Mouse (Mus musculus): ENCODE results near the gene Nek6.

Nek6 gene

GRCm38 (mm10) chr2:38578602-38579521 is 67.4 kb downstream of the Nek6 start:
- peak; percentile 38 for DNase-seq (ENCODE audit: low read depth, low spot score)

DNA sequence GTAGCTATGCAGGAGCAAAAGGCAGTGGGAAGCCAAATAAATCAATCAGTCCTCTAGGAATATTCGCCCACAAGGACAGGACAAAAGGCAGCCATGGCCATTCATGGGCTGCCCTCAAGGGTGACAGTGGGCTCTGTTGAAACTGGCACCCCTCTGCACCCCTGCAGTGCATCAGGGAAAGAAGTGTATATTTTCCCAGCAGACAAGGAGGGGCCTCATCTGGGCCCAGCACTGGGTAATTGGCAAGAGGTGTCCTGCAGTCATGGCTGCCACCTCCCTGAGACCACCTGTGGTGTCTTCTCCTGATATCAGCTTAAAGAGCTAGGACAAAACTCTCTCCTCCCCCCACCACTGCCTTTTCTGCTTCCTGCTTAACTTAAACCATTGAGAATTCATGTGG is 68.1 kb downstream of the Nek6 start:
- no peak for DNase-seq (ENCODE audit: low read depth, low spot score)

GRCm38 (mm10) chr2:38583982-38584381 is 72.5 kb downstream of the Nek6 start:
- no peak for DNase-seq (ENCODE audit: low read depth, low spot score)

DNA sequence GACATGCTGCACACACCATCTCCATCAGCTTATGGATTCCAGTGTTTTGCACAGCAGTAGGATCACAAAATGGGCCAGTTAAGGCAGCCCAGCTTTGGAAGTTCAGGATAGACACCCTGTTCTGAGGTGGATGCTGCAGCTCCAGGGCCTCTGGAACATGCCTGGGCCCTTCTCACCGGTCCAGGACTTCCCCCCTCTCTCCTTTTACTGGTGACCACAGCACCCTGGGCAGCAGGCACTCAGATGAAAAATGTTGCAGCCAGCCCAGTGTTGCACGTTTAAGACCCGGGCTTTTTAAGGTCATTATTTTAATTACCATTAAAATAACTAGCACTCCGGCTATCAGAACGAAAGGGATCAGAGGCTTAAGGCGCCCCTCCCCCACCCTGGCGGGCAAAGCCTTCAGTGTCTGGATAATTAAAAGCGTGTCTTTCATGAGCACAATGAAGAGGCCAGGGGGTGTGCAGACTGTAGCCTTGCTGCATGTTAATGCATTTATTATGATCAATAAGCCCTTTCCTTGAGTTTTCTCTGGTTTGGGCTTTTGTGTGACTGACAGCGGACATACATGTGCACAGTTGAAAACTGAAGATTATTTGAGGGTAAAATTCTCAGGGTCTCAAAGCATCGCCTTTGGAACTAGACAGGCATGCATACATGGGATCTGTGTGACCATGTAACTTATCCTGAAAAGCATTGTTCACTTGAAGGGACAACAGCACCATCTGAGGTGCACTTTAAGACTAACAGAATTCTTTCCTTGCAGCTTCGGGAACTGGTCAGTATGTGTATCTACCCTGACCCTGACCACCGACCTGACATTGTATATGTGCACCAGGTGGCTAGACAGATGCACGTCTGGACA is 73.3 kb downstream of the Nek6 start:
- no peak for DNase-seq (ENCODE audit: low read depth, low spot score)

DNA sequence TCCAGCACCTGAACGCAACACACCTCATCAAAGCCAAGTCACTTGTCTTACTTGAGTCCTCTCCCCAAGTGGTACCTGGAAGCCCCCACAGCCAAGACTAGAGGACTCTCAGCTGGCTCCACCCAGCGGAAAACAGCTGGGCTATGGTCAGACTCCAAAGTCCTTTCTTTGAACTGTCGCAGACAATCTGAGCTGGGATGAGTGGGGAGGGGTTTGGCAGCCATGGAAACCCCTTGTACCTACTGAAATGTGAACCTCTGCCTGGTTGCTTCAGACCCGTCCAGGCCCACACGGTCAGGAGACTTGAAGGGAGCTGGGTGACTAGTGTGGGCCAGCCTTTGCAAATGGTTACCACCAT is 73.9 kb downstream of the Nek6 start:
- no peak for DNase-seq (ENCODE audit: low read depth, low spot score)

GRCm38 (mm10) chr2:38586733-38587132 is 75.3 kb downstream of the Nek6 start:
- DNase-seq (ENCODE audit: low read depth, low spot score): no peak

DNA sequence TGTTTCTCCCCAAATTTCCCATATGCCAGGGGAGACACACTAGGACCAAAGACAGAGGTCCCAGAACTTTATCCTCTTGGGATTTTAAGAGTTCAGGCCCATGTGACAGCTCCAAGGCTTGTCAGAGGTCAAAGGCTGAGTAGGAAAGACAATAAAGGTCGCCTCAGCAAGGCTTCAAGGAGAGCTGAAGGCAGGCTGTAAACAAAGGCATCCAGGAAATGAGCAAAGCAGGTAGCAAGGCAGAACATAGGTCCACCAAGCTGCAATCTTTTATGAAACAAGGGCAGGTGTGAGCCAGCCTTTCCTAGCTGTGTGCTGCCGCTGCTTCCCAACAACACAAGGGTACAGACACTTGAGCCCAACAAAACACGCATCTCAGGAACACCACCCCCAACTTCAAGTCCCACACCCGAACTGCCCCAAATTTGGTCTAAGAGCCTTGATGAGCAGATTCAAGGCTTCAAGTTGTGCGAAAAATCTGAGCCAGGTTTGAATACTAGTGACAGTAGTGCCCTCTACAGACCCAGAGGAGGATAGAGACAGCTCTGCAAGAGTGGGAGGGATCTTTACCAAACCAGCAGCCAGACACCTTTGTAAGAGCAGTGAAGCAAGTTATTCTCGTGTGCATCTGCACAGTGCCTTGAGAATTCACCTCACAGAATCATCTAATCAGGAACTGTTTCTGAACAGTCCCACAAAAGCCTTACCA is 80.5 kb downstream of the Nek6 start:
- peak; percentile 55 for DNase-seq (ENCODE audit: low read depth, low spot score)

- no peak for DNase-seq (ENCODE audit: low read depth, low spot score)
These were observed 83.4 kb downstream of the Nek6 start for GRCm38 (mm10) chr2:38594874-38595273.

DNA sequence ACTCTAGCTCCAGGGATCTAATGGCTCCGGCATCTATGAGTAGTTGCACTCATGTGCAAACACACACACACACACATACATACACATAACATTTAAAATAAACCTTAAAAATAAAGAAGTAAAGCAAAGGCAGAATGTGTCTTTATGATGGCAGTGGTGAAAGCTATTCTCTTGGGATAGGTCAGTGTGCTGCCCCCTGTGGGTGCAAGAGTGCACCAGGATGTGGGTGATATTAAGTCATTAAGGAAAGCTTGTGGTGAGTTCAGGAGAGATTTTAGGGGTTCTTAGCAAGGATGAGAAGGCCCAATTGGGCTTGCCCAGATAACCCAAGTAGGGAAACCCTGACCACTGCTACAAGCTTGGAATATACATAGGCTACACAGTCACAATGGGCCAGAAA is 86.5 kb downstream of the Nek6 start:
- DNase-seq (ENCODE audit: low read depth, low spot score): no peak

GRCm38 (mm10) chr2:38598395-38598794 is 87.0 kb downstream of the Nek6 start:
- DNase-seq (ENCODE audit: low read depth, low spot score): peak; percentile 19

DNA sequence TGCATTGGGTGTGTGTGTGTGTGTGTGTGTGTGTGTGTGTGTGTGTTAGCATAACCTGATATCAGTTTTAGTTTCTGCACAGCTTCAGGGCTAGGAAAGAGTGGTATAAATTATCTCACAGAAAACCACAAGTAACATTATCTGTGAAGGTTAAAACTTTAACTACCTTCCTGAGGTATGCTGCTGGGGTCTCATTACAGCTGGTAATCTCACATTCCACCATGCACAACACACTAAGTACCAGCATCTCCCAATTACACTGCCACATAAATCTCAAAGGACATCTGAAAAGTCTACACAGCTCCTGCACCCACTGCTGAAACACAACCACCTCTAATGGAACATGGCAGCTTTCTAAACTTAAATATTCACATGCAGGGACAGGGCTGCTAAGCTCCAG is 89.4 kb downstream of the Nek6 start:
- DNase-seq (ENCODE audit: low read depth, low spot score): no peak

GRCm38 (mm10) chr2:38607716-38608115 is 96.3 kb downstream of the Nek6 start:
- no peak for DNase-seq (ENCODE audit: low read depth, low spot score)

GRCm38 (mm10) chr2:38608831-38609309 is 97.4 kb downstream of the Nek6 start:
- peak; percentile 36 for DNase-seq (ENCODE audit: low read depth, low spot score)

- no peak for DNase-seq (ENCODE audit: low read depth, low spot score)
These were observed 97.9 kb downstream of the Nek6 start for GRCm38 (mm10) chr2:38609310-38609709.

DNA sequence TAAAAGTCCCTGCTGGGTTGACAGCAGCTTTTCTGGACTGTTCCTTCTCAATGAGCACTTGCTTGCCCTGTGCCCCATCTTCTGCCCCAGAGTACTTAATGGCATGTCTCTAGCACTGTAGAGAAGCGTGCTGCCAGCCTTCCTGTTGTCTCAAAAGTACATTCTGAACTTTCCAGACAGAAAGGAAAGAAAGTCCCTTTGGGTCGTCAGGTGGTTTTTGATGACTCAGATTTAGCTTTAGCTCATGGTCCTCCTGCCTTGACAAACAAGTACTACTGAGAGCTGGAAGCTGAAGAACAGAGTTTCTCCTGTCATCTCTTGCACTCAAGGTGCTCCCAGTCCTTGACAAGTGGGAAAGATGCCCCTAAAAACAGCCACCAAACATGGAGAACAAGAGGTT is 98.7 kb downstream of the Nek6 start:
- DNase-seq (ENCODE audit: low read depth, low spot score): no peak

GRCm38 (mm10) chr2:38612596-38612995 is 101.2 kb downstream of the Nek6 start:
- no peak for DNase-seq (ENCODE audit: low read depth, low spot score)

DNA sequence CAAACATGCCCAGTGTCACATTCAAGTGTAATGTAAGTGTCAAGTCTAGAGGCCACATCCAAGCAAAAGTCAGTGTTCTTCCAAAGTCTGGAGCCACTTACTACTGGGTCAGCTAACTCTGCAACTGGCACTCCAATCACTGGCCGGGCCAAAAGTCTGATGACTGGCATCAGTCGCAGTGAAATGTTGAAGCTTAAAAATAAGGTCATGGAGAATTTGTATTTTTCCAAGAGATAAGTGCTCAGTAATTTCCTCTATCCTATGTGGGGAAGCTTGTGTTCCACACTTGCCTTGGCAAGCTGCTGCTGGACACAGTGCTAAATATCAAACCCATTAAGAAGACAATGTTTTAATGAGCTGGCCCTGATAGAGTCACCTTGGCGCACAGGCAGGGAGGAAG is 102.1 kb downstream of the Nek6 start:
- DNase-seq (ENCODE audit: low read depth, low spot score): no peak

DNA sequence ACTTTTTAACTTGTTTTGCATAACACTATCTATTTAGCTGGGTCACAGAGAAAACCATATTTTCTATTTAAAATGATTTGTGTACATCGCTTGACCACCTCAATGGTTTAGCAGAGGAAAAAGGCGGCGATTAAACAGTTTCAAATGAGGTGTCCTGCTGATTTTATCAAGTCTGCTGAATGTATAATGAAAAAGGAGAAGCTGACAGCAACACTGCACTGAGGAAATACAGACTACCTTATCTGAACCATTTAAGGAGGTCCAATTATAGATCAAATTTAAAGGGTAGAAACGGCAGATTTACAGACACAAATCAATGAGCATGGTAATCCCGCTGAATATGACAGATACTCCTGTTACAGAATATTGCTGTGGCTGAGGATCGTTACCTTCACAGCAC is 103.0 kb downstream of the Nek6 start:
- no peak for DNase-seq (ENCODE audit: low read depth, low spot score)

DNA sequence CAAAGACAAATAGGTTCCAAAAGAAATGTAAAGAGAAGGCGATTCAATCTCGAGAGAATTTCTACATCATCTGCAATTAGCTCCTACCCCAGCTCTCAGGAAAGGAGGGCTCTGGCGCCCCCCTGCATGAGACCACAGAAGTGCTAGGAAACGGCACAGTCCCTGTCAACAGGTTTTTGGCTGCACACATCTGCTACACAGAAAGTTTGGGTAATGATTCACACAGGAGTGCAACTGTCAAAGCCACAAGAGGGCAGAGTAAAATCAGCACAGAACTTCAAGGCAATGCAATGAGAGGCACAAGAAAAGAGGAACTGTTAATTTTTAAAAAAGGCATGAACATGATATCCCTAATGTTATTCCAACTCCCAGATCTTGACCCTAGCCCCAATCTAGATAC is 104.6 kb downstream of the Nek6 start:
- DNase-seq (ENCODE audit: low read depth, low spot score): no peak

- peak; percentile 31 for DNase-seq (ENCODE audit: low read depth, low spot score)
These were observed 105.8 kb downstream of the Nek6 start for GRCm38 (mm10) chr2:38616956-38617872.

GRCm38 (mm10) chr2:38619777-38620176 is 108.3 kb downstream of the Nek6 start:
- no peak for DNase-seq (ENCODE audit: low read depth, low spot score)
